Mouse (Mus musculus) layer of hippocampus, adult 2 months (tissue): Measurements from ENCODE around the gene Prrx1. TPM values are rescaled to one million over a fixed set of nuclear protein-coding genes. Genes with fewer than 3 reads are reported as not detected.

Source experiments
- DNase-seq, 2 experiments: peaks; one replicate each; pipeline ENCODE4 v3.0.0; 2022; ENCODE audit warnings: low spot score in 2 of 2
- H3K27ac ChIP-seq: fragments of 200-600 bp; 2 replicates; pipeline ENCODE4 v1.8.1; 2022
- H3K4me3 ChIP-seq: fragments of 200-600 bp; 2 replicates; pipeline ENCODE4 v1.8.1; 2022; ENCODE audit warnings: mild to moderate bottlenecking
- CTCF ChIP-seq: fragments of 200-600 bp; conservative IDR thresholded peaks from 2 replicates; pipeline ENCODE4 v1.8.1; 2022; ENCODE audit warnings: antibody characterized with exemption, mild to moderate bottlenecking, moderate library complexity
- total RNA-seq, 2 experiments: library from RNA; stranded (reverse); gene quantifications; 2 replicates each; pipeline ENCODE4 v1.2.3; 2021

The Prrx1 gene
- total RNA-seq, 2 experiments from 2014 or later, result 4.6 to 5.9 TPM

DNA sequence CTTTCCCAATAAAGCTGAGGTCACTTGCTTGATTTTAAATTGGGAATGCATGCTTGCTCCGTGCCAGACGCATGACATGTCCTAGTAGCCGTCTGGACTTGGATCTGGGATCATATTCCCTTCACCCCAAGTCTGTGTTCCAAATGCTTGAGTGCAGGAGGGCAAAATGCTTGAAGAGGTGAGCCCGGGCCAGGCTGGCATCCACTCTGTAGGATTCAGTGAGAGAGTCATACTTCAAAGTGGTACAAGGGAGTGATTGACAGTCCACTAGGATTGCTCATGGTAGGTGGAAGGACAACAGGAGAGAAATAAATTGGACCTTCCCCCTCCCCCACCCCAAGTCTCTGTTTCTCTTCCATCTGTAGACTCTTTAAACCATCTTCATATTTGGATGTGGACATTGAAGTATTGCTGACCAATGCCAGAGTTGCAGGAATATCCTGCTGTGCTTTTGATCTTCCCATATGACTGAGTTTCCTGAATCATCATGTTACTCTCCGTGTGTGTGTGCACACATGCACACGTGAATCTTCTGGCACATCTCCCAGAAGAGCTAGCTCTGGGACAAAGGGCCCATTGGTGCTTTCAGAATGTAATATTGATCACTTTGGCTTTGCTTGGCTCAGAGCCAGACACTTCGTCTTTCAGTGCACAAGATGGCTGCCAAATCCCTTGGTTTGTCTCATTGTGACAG is 25.2 kb upstream of the Prrx1 start:
- H3K4me3 ChIP-seq, result no peak overlapping the region; the same call in 1 of the 2 replicates
- TF ChIP-seq CTCF, result no peak
- no peak overlapping the region for H3K27ac ChIP-seq
- no peak for DNase-seq

DNA sequence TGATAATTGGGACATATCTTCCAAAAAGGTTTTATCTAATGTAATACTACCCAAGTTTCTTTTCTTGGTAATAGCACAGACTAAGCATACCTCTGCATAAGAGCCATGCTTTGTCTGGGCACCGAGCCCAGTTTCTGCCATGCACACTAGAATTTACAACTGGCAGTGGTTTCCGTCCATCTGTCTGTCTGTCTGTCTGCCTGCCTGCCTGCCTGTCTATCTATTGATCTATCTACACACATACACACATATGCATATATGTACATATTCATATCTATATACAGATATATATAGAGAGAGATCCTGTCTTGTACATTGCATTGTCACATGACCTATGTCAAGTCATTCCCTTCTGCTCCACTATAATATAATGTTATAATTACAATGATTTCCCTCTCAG is 24.3 kb upstream of the Prrx1 start:
- Histone ChIP-seq H3K4me3 (no peak overlapping the region), H3K27ac (no peak overlapping the region)
- no peak for TF ChIP-seq CTCF
- DNase-seq, result no peak

GRCm38 (mm10) chr1:163327279-163327678 is 13.8 kb upstream of the Prrx1 start:
- TF ChIP-seq CTCF, result no peak
- no peak for DNase-seq
- no peak overlapping the region for H3K27ac ChIP-seq
- no peak overlapping the region for H3K4me3 ChIP-seq

DNA sequence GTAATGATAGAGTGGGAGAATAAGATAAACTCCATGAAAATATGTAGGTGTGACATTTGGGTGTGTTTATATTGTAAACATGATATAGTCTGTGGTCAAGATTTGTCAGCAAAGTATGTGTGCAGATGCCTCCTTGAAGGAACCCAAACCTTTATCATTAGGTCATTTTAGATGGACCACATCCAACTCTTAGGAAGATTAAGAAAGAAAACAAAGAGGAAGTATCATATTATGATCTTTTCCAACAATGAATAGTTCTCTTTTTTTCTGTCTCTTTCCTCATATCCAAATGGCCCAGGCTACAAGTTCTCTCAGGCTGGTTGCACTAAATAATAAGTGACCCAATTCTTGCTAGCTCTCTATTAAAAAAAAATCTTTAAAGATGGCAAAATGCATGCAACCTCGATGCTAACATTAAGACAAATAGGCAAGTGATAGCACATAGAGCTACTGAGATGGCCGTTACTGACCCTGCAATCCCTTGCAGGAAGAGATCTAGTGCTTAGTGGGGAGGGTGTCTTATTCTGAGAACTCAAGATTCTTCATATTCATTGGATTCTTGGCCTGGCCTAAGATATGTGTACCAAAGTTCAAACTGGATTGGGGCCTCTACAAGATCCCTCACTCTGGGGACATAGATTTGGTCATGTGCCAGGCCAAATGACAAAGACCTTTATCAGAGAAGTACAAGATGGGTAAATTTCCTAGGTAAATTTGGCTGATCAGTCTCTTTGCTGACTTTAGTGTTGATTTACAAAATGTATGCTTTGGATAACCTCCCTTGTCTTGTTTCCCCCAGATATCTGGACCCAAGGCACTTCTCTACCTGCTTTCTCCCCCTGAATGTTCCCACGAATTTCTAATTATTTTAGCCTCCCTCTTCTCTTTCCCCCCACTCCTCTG is 6.4 kb upstream of the Prrx1 start:
- Histone ChIP-seq H3K4me3 (no peak overlapping the region), H3K27ac (no peak overlapping the region)
- no peak for DNase-seq
- no peak for TF ChIP-seq CTCF

DNA sequence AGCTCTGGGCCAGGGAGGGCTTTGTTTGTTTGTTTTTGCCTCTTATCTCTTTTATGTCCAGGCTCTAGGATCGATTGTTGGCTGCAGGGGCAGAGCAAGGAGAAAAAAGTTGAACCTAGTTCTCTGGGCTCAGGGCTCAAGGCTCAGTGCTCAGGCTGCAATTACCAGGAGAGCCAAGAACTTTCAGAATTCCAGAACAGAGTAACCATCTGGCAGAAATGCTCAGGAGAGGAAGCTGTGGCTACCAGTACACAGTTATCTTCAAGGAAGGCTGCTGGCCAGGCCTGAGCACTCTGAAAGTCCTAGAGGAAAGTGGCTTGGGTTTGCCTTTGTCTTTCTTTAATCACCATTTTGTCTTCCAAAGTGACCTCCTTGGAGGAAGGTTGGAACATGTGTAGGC is 3.4 kb upstream of the Prrx1 start:
- DNase-seq, result no peak
- no peak for TF ChIP-seq CTCF
- Histone ChIP-seq H3K4me3 (no peak overlapping the region), H3K27ac (no peak overlapping the region)

GRCm38 (mm10) chr1:163314829-163315301 is 1.4 kb upstream of the Prrx1 start:
- H3K4me3 ChIP-seq, result no peak overlapping the region
- TF ChIP-seq CTCF, result no peak
- DNase-seq, result no peak
- no peak overlapping the region for H3K27ac ChIP-seq

GRCm38 (mm10) chr1:163313921-163314725 is 613 bp upstream of the Prrx1 start:
- Histone ChIP-seq H3K4me3 (peak overlapping the region; percentile 58), H3K27ac (peak overlapping the region; percentile 72; the same call in 1 of the 2 replicates)
- DNase-seq, result no peak
- TF ChIP-seq CTCF, result no peak

GRCm38 (mm10) chr1:163311861-163312811 is 1.4 kb downstream of the Prrx1 start:
- DNase-seq, result no peak
- peak; percentile 33 for TF ChIP-seq CTCF
- H3K4me3 ChIP-seq, result peak overlapping the region; percentile 58
- peak overlapping the region; percentile 72 for H3K27ac ChIP-seq

GRCm38 (mm10) chr1:163311006-163311836 is 2.3 kb downstream of the Prrx1 start:
- DNase-seq, result no peak
- peak overlapping the region; percentile 58 for H3K4me3 ChIP-seq
- peak overlapping the region; percentile 72 for H3K27ac ChIP-seq
- TF ChIP-seq CTCF, result no peak

DNA sequence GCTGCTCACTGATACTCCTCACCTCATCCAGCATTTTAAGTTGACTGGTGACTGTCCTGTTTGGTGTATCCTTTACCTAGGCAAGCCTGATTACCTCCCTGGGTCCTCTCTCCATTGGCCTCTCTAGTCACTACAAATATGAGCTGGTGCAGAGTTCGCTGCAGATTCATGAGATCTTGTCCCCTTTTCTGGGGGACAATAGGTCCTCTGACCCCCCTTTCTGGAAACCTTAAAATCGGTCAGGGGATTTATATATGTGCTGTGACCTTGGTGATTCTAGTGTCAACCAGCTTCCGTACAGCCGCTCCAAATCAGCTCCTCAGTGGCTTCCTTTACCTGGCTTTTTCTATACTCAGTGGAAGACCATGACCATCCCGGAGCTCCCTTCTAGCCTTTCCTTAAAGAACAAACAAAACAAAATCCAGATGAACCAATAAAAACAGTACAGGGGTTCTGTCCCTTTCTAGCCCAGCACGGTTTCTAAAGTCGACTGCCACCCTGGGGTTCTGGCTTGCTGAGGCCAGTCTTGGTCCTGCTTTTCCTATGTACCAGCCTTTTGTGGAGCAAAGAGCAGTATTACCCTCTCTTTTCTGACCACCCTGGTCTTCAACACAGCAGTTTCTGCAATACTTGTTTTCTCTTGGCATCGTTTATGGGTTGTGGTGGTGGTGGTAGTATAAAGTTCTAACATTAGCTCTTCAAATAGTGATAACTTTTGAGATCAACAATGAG is 3.3 kb downstream of the Prrx1 start:
- Histone ChIP-seq H3K4me3 (peak overlapping the region; percentile 58; the same call in 1 of the 2 replicates), H3K27ac (no peak overlapping the region)
- DNase-seq, result no peak
- no peak for TF ChIP-seq CTCF
